Mouse (Mus musculus) embryonic facial prominence, embryonic 11.5 days (tissue): Measurements from ENCODE around the gene Rassf4. TPM values are rescaled to one million over a fixed set of nuclear protein-coding genes. Genes with fewer than 3 reads are reported as not detected.
A peak's percentile ranks its signal among the peaks of the same experiment; 100 is the strongest.

ENCODE experiments used
- ATAC-seq: fragments of 200-750 bp; cut with Nextera tagmentation; replicated peaks from 2 replicates; pipeline ENCODE4 v1.8.0; 2017; ENCODE audit warnings: low read depth; ENCODE audit not compliant: insufficient number of reproducible peaks, low FRiP score, low TSS enrichment
- DNase-seq: peaks from one replicate; pipeline ENCODE4 v3.0.0-alpha.2; 2015; ENCODE audit warnings: low spot score
- H3K27ac ChIP-seq: fragments of 300-500 bp; sonication (generic); replicated peaks from 2 replicates; pipeline ENCODE4 v1.5.1; 2014; ENCODE audit warnings: mild to moderate bottlenecking, low read depth, low read length, control low read depth
- H3K27me3 ChIP-seq: fragments of 300-500 bp; sonication (generic); 2 replicates; pipeline ENCODE4 v1.6.1; 2014; ENCODE audit warnings: mild to moderate bottlenecking, low read length, moderate library complexity, mixed read lengths; ENCODE audit not compliant: control insufficient read depth, insufficient read depth
- H3K36me3 ChIP-seq: fragments of 300-500 bp; sonication (generic); replicated peaks from 2 replicates; pipeline ENCODE4 v1.6.1; 2014; ENCODE audit warnings: low read depth, mild to moderate bottlenecking, low read length, moderate library complexity, mixed read lengths; ENCODE audit not compliant: control insufficient read depth, insufficient read depth
- H3K4me1 ChIP-seq: fragments of 300-500 bp; sonication (generic); 2 replicates; pipeline ENCODE4 v1.6.1; 2014; ENCODE audit warnings: low read length, mixed read lengths; ENCODE audit not compliant: control insufficient read depth, insufficient read depth
- H3K4me2 ChIP-seq: fragments of 300-500 bp; sonication (generic); 2 replicates; pipeline ENCODE4 v1.6.1; 2014; ENCODE audit warnings: low read depth, mild to moderate bottlenecking, control low read depth, low read length, moderate library complexity
- H3K4me3 ChIP-seq: fragments of 300-500 bp; sonication (generic); 2 replicates; pipeline ENCODE4 v1.5.1; 2014; ENCODE audit warnings: low read depth, low read length, control low read depth
- H3K9ac ChIP-seq: fragments of 300-500 bp; sonication (generic); replicated peaks from 2 replicates; pipeline ENCODE4 v1.6.1; 2014; ENCODE audit warnings: mild to moderate bottlenecking, control low read depth, low read length
- H3K9me3 ChIP-seq: fragments of 300-500 bp; sonication (generic); replicated peaks from 2 replicates; pipeline ENCODE4 v1.6.1; 2016; ENCODE audit warnings: mild to moderate bottlenecking, low read length, inconsistent platforms, mixed read lengths; ENCODE audit not compliant: control insufficient read depth
- whole genome bisulfite sequencing: fragments of 180-500 bp; shearing (Covaris S2); extraction: QIAGEN DNeasy Blood & Tissue Kit; methylation state at CpG from one replicate; pipeline ENCODE4 v1.1.7; 2014; 5-methylcytosine and 5-hydroxymethylcytosine counted together
- polyA plus RNA-seq: library from polyadenylated mRNA; unstranded; fragments of >200 nt; fragmentation: Nextera tagmentation; extraction: Ambion mirVana; gene quantifications from 2 replicates; pipeline ENCODE4 v1.2.1, GENCODE M21; 2014

The Rassf4 gene
- polyA plus RNA-seq = 15.3 and 17.6 TPM in 2 replicates

GRCm38 (mm10) chr6:116673471-116674282, at the start of gene Rassf4:
Rassf4 (minus strand) TSS chr6:116673952.
- Histone ChIP-seq H3K27ac (no peak within 1 kb of the TSS), H3K4me1 (no peaks in the 10 kb centered on the region; the same call in 1 of the 2 replicates), H3K4me3 (peak within 1 kb of the TSS; percentile 55), H3K9me3 (no peaks in the 10 kb centered on the region), H3K9ac (peak within 1 kb of the TSS; percentile 56), H3K4me2 (peak within 1 kb of the TSS; percentile 95), H3K27me3 (no peaks in the 10 kb centered on the region), H3K36me3 (no peaks in the 10 kb centered on the region)
- DNase-seq (peak; percentile 91), ATAC-seq (peak; percentile 89)
- under 1% methylated on average over 44 of the region's 44 CpGs for WGBS

- H3K36me3 ChIP-seq = no peaks in the 10 kb centered on the region
- DNase-seq (no peak), ATAC-seq (no peak)
- H3K27me3 ChIP-seq = no peaks in the 10 kb centered on the region
- no peak overlapping the region for H3K4me3 ChIP-seq
- H3K9ac ChIP-seq = no peak overlapping the region
- H3K4me1 ChIP-seq = no peaks in the 10 kb centered on the region
- no peaks in the 10 kb centered on the region for H3K9me3 ChIP-seq
- H3K27ac ChIP-seq = no peak overlapping the region
- no peak overlapping the region for H3K4me2 ChIP-seq
- 84% methylated on average over 4 of the region's 4 CpGs for WGBS
These were observed 45.2 kb upstream of the Rassf4 start for GRCm38 (mm10) chr6:116718920-116719319.

GRCm38 (mm10) chr6:116718361-116718760, 44.6 kb upstream of the Rassf4 start:
- Histone ChIP-seq H3K27ac (no peak overlapping the region), H3K4me1 (no peaks in the 10 kb centered on the region), H3K36me3 (no peaks in the 10 kb centered on the region), H3K9ac (no peak overlapping the region), H3K27me3 (no peaks in the 10 kb centered on the region), H3K9me3 (no peaks in the 10 kb centered on the region), H3K4me2 (no peak overlapping the region), H3K4me3 (no peak overlapping the region)
- WGBS = 78% methylated on average over 4 of the region's 4 CpGs
- DNase-seq (no peak), ATAC-seq (no peak)

GRCm38 (mm10) chr6:116717851-116718250, 44.1 kb upstream of the Rassf4 start:
- Histone ChIP-seq H3K4me3 (no peak overlapping the region), H3K9ac (no peak overlapping the region), H3K27me3 (no peaks in the 10 kb centered on the region), H3K4me1 (no peaks in the 10 kb centered on the region), H3K9me3 (no peaks in the 10 kb centered on the region), H3K4me2 (no peak overlapping the region), H3K27ac (no peak overlapping the region), H3K36me3 (no peaks in the 10 kb centered on the region)
- DNase-seq = no peak
- no peak for ATAC-seq
- 93% methylated on average over 7 of the region's 7 CpGs for WGBS

GRCm38 (mm10) chr6:116716666-116717065, 42.9 kb upstream of the Rassf4 start, which contains the start of gene Tmem72:
Tmem72 (minus strand) TSS chr6:116716913.
- H3K4me1 ChIP-seq = no peaks in the 10 kb centered on the region
- no peak within 1 kb of the TSS for H3K4me3 ChIP-seq
- ATAC-seq (no peak), DNase-seq (no peak)
- H3K9ac ChIP-seq = no peak within 1 kb of the TSS
- no peak within 1 kb of the TSS for H3K4me2 ChIP-seq
- WGBS = 74% methylated on average over 8 of the region's 8 CpGs
- H3K36me3 ChIP-seq = no peaks in the 10 kb centered on the region
- no peaks in the 10 kb centered on the region for H3K9me3 ChIP-seq
- no peak within 1 kb of the TSS for H3K27ac ChIP-seq
- H3K27me3 ChIP-seq = no peaks in the 10 kb centered on the region

- Histone ChIP-seq H3K36me3 (no peaks in the 10 kb centered on the region), H3K4me2 (no peak overlapping the region), H3K27me3 (no peaks in the 10 kb centered on the region), H3K27ac (no peak overlapping the region), H3K9me3 (no peaks in the 10 kb centered on the region), H3K4me1 (no peaks in the 10 kb centered on the region), H3K9ac (no peak overlapping the region), H3K4me3 (no peak overlapping the region)
- 77% methylated on average over 2 of the region's 2 CpGs for WGBS
- ATAC-seq (no peak), DNase-seq (no peak)
These were observed 41.4 kb upstream of the Rassf4 start for GRCm38 (mm10) chr6:116715166-116715565.

GRCm38 (mm10) chr6:116714576-116714975, 40.8 kb upstream of the Rassf4 start:
- Histone ChIP-seq H3K27ac (no peak overlapping the region), H3K4me1 (no peaks in the 10 kb centered on the region), H3K9me3 (no peaks in the 10 kb centered on the region), H3K9ac (no peak overlapping the region), H3K4me2 (no peak overlapping the region), H3K27me3 (no peaks in the 10 kb centered on the region), H3K4me3 (no peak overlapping the region), H3K36me3 (no peaks in the 10 kb centered on the region)
- ATAC-seq (no peak), DNase-seq (no peak)
- WGBS = 66% methylated on average over 5 of the region's 5 CpGs

GRCm38 (mm10) chr6:116713966-116714365, 40.2 kb upstream of the Rassf4 start:
- Histone ChIP-seq H3K27me3 (no peaks in the 10 kb centered on the region), H3K9me3 (no peaks in the 10 kb centered on the region), H3K27ac (no peak overlapping the region), H3K4me3 (no peak overlapping the region), H3K36me3 (no peaks in the 10 kb centered on the region), H3K4me1 (no peaks in the 10 kb centered on the region), H3K9ac (no peak overlapping the region), H3K4me2 (no peak overlapping the region)
- no peak for DNase-seq
- 84% methylated on average over 3 of the region's 3 CpGs for WGBS
- no peak for ATAC-seq
